Mouse (Mus musculus): ENCODE data around the gene AF067061. TPM values are rescaled to one million over a fixed set of nuclear protein-coding genes. Genes with fewer than 3 reads are reported as not detected.

The AF067061 gene
- total RNA-seq, 2 experiments from 2014 or later, result not detected

Other genes starting within 250 kb of the AF067061 start
- gene Gm36079, start 236.1 kb upstream of the AF067061 start, total RNA-seq (2015; ENCODE audit: low replicate concordance), result not detected in 2 replicates
- not detected in 2 replicates for gene Gm36079, start 236.1 kb upstream of the AF067061 start, total RNA-seq (2017; ENCODE audit: low replicate concordance)
- gene Gm21188, start 210.9 kb upstream of the AF067061 start, total RNA-seq (2015; ENCODE audit: low replicate concordance), result 42.4 and 52.3 TPM in 2 replicates
- 12.4 and 14.4 TPM in 2 replicates for gene Gm21188, start 210.9 kb upstream of the AF067061 start, total RNA-seq (2017; ENCODE audit: low replicate concordance)
- not detected in 2 replicates for gene Gm20767, start 122.9 kb upstream of the AF067061 start, total RNA-seq (2015; ENCODE audit: low replicate concordance)
- not detected in 2 replicates for gene Gm20767, start 122.9 kb upstream of the AF067061 start, total RNA-seq (2017; ENCODE audit: low replicate concordance)
- gene Gm21818, start 90.7 kb upstream of the AF067061 start, total RNA-seq (2015; ENCODE audit: low replicate concordance), result not detected in 2 replicates
- gene Gm21818, start 90.7 kb upstream of the AF067061 start, total RNA-seq (2017; ENCODE audit: low replicate concordance), result not detected in 2 replicates
- gene Gm21762, start 47.2 kb upstream of the AF067061 start, total RNA-seq (2015; ENCODE audit: low replicate concordance), result 3.8 TPM in 1 of 2 replicates, not detected in the other
- gene Gm21762, start 47.2 kb upstream of the AF067061 start, total RNA-seq (2017; ENCODE audit: low replicate concordance), result not detected in 2 replicates
- gene Gm21731, start 24.0 kb upstream of the AF067061 start, total RNA-seq (2015; ENCODE audit: low replicate concordance), result not detected in 2 replicates
- gene Gm21731, start 24.0 kb upstream of the AF067061 start, total RNA-seq (2017; ENCODE audit: low replicate concordance), result not detected in 2 replicates
- gene BC147527, start 37.3 kb downstream of the AF067061 start, total RNA-seq (2015; ENCODE audit: low replicate concordance), result 1.0 and 1.2 TPM in 2 replicates
- 0.84 and 2.0 TPM in 2 replicates for gene BC147527, start 37.3 kb downstream of the AF067061 start, total RNA-seq (2017; ENCODE audit: low replicate concordance)
- gene Tcstv3, start 53.8 kb downstream of the AF067061 start, total RNA-seq (2015; ENCODE audit: low replicate concordance), result not detected in 2 replicates
- not detected in 2 replicates for gene Tcstv3, start 53.8 kb downstream of the AF067061 start, total RNA-seq (2017; ENCODE audit: low replicate concordance)